Mouse (Mus musculus) ES-Bruce4 (cell line): ENCODE data around the gene Slc25a29.

ENCODE experiments used
- EP300 ChIP-seq: IDR thresholded peaks from 2 replicates; pipeline ENCODE4 v1.6.1; 2011; ENCODE audit warnings: low read depth, low read length; ENCODE audit not compliant: insufficient read depth
- POLR2A ChIP-seq: IDR thresholded peaks from one replicate; pipeline ENCODE4 v1.8.1; 2011; ENCODE audit warnings: low read length; ENCODE audit not compliant: insufficient read depth

- TF ChIP-seq POLR2A (no peak), EP300 (no peak)
Measured at GRCm38 (mm10) chr12:108824225-108824874, 11.3 kb downstream of the Slc25a29 start.
